Mouse (Mus musculus) lung, adult 2 months (tissue): ENCODE measurements around the gene Ehd1.

ENCODE experiments used
- CTCF ChIP-seq: fragments of 200-500 bp; IDR thresholded peaks from 2 replicates; pipeline ENCODE4 v1.5.1; 2011; ENCODE audit warnings: mild to moderate bottlenecking, low read length, control low read depth; ENCODE audit not compliant: insufficient read depth
- POLR2A ChIP-seq: fragments of 200-500 bp; IDR thresholded peaks from 2 replicates; pipeline ENCODE4 v1.6.1; 2011; ENCODE audit warnings: low read depth, mild to moderate bottlenecking, control low read depth, low read length, borderline replicate concordance; ENCODE audit errors: extremely low read depth

DNA sequence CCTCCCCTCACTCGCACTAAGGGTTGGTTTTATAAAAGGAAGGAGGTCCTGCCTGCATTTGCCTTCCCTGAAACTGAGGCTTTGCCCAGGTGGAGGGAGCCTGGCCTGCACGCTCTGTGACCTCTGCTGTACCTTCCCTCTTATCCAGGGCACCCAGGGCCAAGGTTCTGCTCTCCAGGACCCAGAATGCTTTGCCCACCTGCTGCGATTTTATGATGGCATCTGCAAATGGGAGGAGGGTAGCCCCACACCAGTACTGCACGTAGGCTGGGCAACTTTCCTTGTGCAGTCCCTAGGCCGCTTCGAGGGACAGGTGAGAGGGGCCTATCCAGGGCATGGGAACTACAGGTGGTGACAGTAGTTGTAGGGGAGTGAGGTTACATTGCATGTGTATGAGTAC is 62.7 kb downstream of the Ehd1 start:
- TF ChIP-seq POLR2A (no peak), CTCF (no peak)
